Mouse (Mus musculus) stomach, postnatal 0 days (tissue): Measurements from ENCODE around the gene Fcamr. TPM values are rescaled to one million over a fixed set of nuclear protein-coding genes. Genes with fewer than 3 reads are reported as not detected.

Experiments
- ATAC-seq: fragments of 200-750 bp; cut with Nextera tagmentation; 2 replicates; pipeline ENCODE4 v1.8.0; 2017; ENCODE audit not compliant: low FRiP score, low TSS enrichment
- DNase-seq: peaks from one replicate; pipeline ENCODE4 v3.0.0-alpha.2; 2016; ENCODE audit warnings: low spot score
- H3K27ac ChIP-seq: fragments of 300-500 bp; sonication (generic); replicated peaks from 2 replicates; pipeline ENCODE4 v1.5.1; 2014; ENCODE audit warnings: mild to moderate bottlenecking, control low read depth
- H3K27me3 ChIP-seq: fragments of 300-500 bp; sonication (generic); 2 replicates; pipeline ENCODE4 v1.6.1; 2014; ENCODE audit warnings: low read length; ENCODE audit not compliant: control insufficient read depth, insufficient read depth
- H3K36me3 ChIP-seq: fragments of 300-500 bp; sonication (generic); 2 replicates; pipeline ENCODE4 v1.6.1; 2014; ENCODE audit warnings: low read length, mixed read lengths; ENCODE audit not compliant: control insufficient read depth, insufficient read depth
- H3K4me1 ChIP-seq: fragments of 300-500 bp; sonication (generic); replicated peaks from 2 replicates; pipeline ENCODE4 v1.6.1; 2014; ENCODE audit warnings: antibody characterized with exemption; ENCODE audit not compliant: control insufficient read depth, insufficient read depth
- H3K4me2 ChIP-seq: fragments of 300-500 bp; sonication (generic); replicated peaks from 2 replicates; pipeline ENCODE4 v1.6.1; 2014; ENCODE audit warnings: low read depth, mild to moderate bottlenecking, control low read depth, moderate library complexity
- H3K4me3 ChIP-seq: fragments of 300-500 bp; sonication (generic); 2 replicates; pipeline ENCODE4 v1.5.1; 2014; ENCODE audit warnings: low read depth, low read length, control low read depth
- H3K9ac ChIP-seq: fragments of 300-500 bp; sonication (generic); 2 replicates; pipeline ENCODE4 v1.6.1; 2014; ENCODE audit warnings: mild to moderate bottlenecking, low read length, control low read depth, mixed read lengths
- H3K9me3 ChIP-seq: fragments of 300-500 bp; sonication (generic); 2 replicates; pipeline ENCODE4 v1.6.1; 2016; ENCODE audit warnings: low read length; ENCODE audit not compliant: control insufficient read depth
- CTCF ChIP-seq: IDR thresholded peaks from 2 replicates; pipeline ENCODE4 v1.5.1; 2016; ENCODE audit warnings: antibody characterized with exemption, low read depth, mild to moderate bottlenecking, moderate library complexity
- EP300 ChIP-seq: optimal IDR thresholded peaks from 2 replicates; pipeline ENCODE3; 2016; ENCODE audit warnings: antibody characterized with exemption
- WGBS: fragments of 180-500 bp; shearing (Covaris S2); extraction: QIAGEN DNeasy Blood & Tissue Kit; methylation state at CpG from one replicate; pipeline ENCODE4 v1.1.7; 2014; 5-methylcytosine and 5-hydroxymethylcytosine counted together
- polyA plus RNA-seq: library from polyadenylated mRNA; unstranded; fragments of >200 nt; fragmentation: Nextera tagmentation; extraction: Ambion mirVana; gene quantifications from 2 replicates; pipeline ENCODE4 v1.2.1, GENCODE M21; 2015

The Fcamr gene
- polyA plus RNA-seq, 1 experiment from 2014 or later: 0.24 TPM

DNA sequence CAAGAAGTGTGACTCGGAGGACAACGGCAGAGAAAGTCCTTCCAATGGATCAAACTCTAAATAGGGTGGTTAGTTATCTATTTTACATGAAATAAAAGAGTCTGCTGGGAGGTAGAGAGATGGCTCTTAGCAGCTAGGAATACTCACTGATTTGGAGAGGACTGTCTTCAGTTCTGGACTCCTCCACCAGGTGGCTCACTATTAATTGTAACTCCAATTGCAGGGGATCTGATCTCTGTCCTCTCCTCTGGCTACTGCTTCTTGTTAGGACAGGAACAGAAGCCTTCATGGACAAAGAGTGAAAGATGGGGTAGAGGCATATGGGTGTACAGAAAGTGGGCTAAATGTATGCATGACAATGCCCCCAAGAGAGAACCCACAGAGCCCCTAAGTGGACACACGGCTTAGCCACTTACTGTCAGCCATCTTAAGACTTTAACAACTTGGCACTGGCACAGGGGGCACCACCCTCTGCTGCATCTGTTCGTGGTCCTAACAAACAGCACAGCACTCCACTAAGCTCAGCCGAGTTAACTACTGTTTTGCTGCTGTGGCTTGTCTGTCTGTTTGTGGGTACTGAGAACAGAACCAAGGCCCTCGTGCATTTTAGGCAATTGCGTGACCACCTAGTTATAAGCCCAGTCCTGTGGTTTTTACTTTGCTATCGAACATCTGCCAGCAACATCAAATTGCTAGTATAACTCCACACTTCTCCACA lies 3.6 kb upstream of the Fcamr start:
- peak; percentile 77 for TF ChIP-seq CTCF
- no peak for TF ChIP-seq EP300
- DNase-seq (peak; percentile 60), ATAC-seq (no peak)
- Histone ChIP-seq H3K4me3 (no peak overlapping the region), H3K9me3 (no peaks in the 10 kb centered on the region), H3K4me2 (no peak overlapping the region), H3K9ac (no peak overlapping the region), H3K36me3 (no peaks in the 10 kb centered on the region), H3K4me1 (no peaks in the 10 kb centered on the region), H3K27me3 (no peaks in the 10 kb centered on the region), H3K27ac (no peak overlapping the region)
- 83% methylated on average over 8 of the region's 8 CpGs for whole genome bisulfite sequencing

DNA sequence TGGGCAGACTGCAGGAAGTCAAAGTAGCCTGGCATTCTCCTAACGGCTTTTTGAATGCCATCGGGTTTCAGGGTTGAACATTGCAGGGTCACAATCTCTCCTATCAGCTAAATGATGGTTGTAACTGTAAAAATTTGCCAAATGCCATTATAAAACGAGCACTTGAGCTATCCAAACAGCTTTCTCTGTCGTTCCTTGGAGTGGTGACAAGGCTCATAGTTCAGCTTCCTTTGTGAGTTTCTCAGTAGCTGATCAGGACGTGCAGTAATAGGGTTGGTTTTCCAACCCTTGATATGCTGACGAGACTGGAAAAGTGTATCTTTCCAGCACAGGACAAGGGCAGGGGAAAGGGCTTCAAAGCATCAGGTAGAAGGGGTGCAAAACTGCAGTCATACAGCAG lies 2.7 kb upstream of the Fcamr start:
- H3K4me3 ChIP-seq: no peak overlapping the region
- no peaks in the 10 kb centered on the region for H3K9me3 ChIP-seq
- no peak overlapping the region for H3K27ac ChIP-seq
- DNase-seq (no peak), ATAC-seq (no peak)
- H3K27me3 ChIP-seq: no peaks in the 10 kb centered on the region
- no peak overlapping the region for H3K9ac ChIP-seq
- no peaks in the 10 kb centered on the region for H3K36me3 ChIP-seq
- no peak for TF ChIP-seq CTCF
- TF ChIP-seq EP300: no peak
- no peak overlapping the region for H3K4me2 ChIP-seq
- 53% methylated on average over 6 of the region's 6 CpGs for WGBS
- H3K4me1 ChIP-seq: no peaks in the 10 kb centered on the region

GRCm38 (mm10) chr1:130798551-130798950 lies 2.2 kb upstream of the Fcamr start:
- ATAC-seq (no peak), DNase-seq (no peak)
- Histone ChIP-seq H3K9me3 (no peaks in the 10 kb centered on the region), H3K9ac (no peak overlapping the region), H3K27me3 (no peaks in the 10 kb centered on the region), H3K4me1 (no peaks in the 10 kb centered on the region), H3K4me3 (no peak overlapping the region), H3K27ac (no peak overlapping the region), H3K4me2 (no peak overlapping the region), H3K36me3 (no peaks in the 10 kb centered on the region)
- no peak for TF ChIP-seq EP300
- no peak for TF ChIP-seq CTCF
- WGBS: 39% methylated on average over 3 of the region's 3 CpGs

GRCm38 (mm10) chr1:130799399-130799798 lies 1.3 kb upstream of the Fcamr start:
- Histone ChIP-seq H3K36me3 (no peaks in the 10 kb centered on the region), H3K4me3 (no peak overlapping the region), H3K4me1 (no peaks in the 10 kb centered on the region), H3K4me2 (no peak overlapping the region), H3K9me3 (no peaks in the 10 kb centered on the region), H3K9ac (no peak overlapping the region), H3K27me3 (no peaks in the 10 kb centered on the region), H3K27ac (no peak overlapping the region)
- ATAC-seq: no peak
- DNase-seq: no peak
- 97% methylated on average over 2 of the region's 2 CpGs for WGBS
- TF ChIP-seq CTCF (no peak), EP300 (no peak)

DNA sequence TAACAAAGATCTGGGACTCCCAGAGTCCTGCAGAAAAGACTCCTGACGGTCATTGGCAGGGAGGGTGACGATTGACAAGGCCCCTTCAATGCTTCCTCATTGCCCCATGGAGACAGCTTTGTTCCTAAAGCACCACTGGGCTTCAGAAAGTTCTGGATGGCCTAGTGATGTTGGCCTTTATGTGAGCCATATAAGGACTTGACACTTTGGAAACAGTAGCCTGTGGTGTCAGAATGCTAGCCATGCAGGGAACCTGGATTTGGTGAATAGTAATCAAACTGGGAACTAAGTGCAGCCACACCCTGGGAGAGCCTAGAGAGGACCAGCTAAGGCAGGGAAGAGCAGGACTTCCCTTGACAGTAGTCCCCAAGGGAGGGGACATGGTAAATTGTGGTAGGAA lies 809 bp downstream of the Fcamr start:
- no peaks in the 10 kb centered on the region for H3K4me1 ChIP-seq
- no peak overlapping the region for H3K27ac ChIP-seq
- 76% methylated on average over 2 of the region's 2 CpGs for WGBS
- H3K9me3 ChIP-seq: no peaks in the 10 kb centered on the region
- no peaks in the 10 kb centered on the region for H3K36me3 ChIP-seq
- H3K4me2 ChIP-seq: no peak overlapping the region
- no peak overlapping the region for H3K4me3 ChIP-seq
- no peak for TF ChIP-seq CTCF
- no peak for TF ChIP-seq EP300
- DNase-seq: no peak
- no peaks in the 10 kb centered on the region for H3K27me3 ChIP-seq
- ATAC-seq: no peak
- no peak overlapping the region for H3K9ac ChIP-seq

- no peaks in the 10 kb centered on the region for H3K27me3 ChIP-seq
- no peaks in the 10 kb centered on the region for H3K9me3 ChIP-seq
- H3K4me2 ChIP-seq: no peak overlapping the region
- no peaks in the 10 kb centered on the region for H3K36me3 ChIP-seq
- H3K4me3 ChIP-seq: no peak overlapping the region
- DNase-seq (no peak), ATAC-seq (no peak)
- no peaks in the 10 kb centered on the region for H3K4me1 ChIP-seq
- 43% methylated on average over 6 of the region's 6 CpGs for WGBS
- H3K27ac ChIP-seq: peak overlapping the region; percentile 31
- TF ChIP-seq EP300: no peak
- H3K9ac ChIP-seq: no peak overlapping the region
These were observed 2.3 kb downstream of the Fcamr start for GRCm38 (mm10) chr1:130802976-130803375.
